Mouse (Mus musculus) limb, embryonic 15.5 days (tissue): ENCODE data around the gene Dnajb13. TPM values are rescaled to one million over a fixed set of nuclear protein-coding genes. Genes with fewer than 3 reads are reported as not detected.
A peak's percentile ranks its signal among the peaks of the same experiment; 100 is the strongest.
"Not testable (repeated sequence)": the region's sequence is repeated elsewhere in the genome, so short reads cannot be mapped to it uniquely, and the experiment has no call there.

Experiments
- ATAC-seq: fragments of 200-750 bp; cut with Nextera tagmentation; 2 replicates; pipeline ENCODE4 v1.8.0; 2017; ENCODE audit warnings: low read depth, moderate TSS enrichment; ENCODE audit not compliant: insufficient number of reproducible peaks, low FRiP score, low TSS enrichment
- H3K27ac ChIP-seq: fragments of 300-500 bp; sonication (generic); 2 replicates; pipeline ENCODE4 v1.5.1; 2015; ENCODE audit warnings: moderate library complexity, mild to moderate bottlenecking, inconsistent platforms
- H3K27me3 ChIP-seq: fragments of 300-500 bp; sonication (generic); 2 replicates; pipeline ENCODE4 v1.6.1; 2015; ENCODE audit warnings: inconsistent platforms
- H3K36me3 ChIP-seq: fragments of 300-500 bp; sonication (generic); 2 replicates; pipeline ENCODE4 v1.6.1; 2015; ENCODE audit warnings: inconsistent platforms
- H3K4me1 ChIP-seq: fragments of 300-500 bp; sonication (generic); 2 replicates; pipeline ENCODE4 v1.6.1; 2015; ENCODE audit warnings: inconsistent platforms
- H3K4me2 ChIP-seq: fragments of 300-500 bp; sonication (generic); 2 replicates; pipeline ENCODE4 v1.6.1; 2015; ENCODE audit warnings: mild to moderate bottlenecking, inconsistent platforms
- H3K4me3 ChIP-seq: fragments of 300-500 bp; sonication (generic); 2 replicates; pipeline ENCODE4 v1.5.1; 2015; ENCODE audit warnings: mild to moderate bottlenecking, inconsistent platforms
- H3K9ac ChIP-seq: fragments of 300-500 bp; sonication (generic); 2 replicates; pipeline ENCODE4 v1.6.1; 2015; ENCODE audit warnings: inconsistent platforms
- H3K9me3 ChIP-seq: fragments of 300-500 bp; sonication (generic); 2 replicates; pipeline ENCODE4 v1.6.1; 2016; ENCODE audit warnings: inconsistent platforms
- WGBS: fragments of 180-500 bp; shearing (Covaris S2); methylation state at CpG from one replicate; pipeline ENCODE4 v1.1.7; 2015; 5-methylcytosine and 5-hydroxymethylcytosine counted together
- polyA plus RNA-seq: library from polyadenylated mRNA; unstranded; fragments of >200 nt; fragmentation: Nextera tagmentation; extraction: Ambion mirVana; gene quantifications from 2 replicates; pipeline ENCODE4 v1.2.1, GENCODE M21; 2015

Dnajb13 gene
- polyA plus RNA-seq, 1 experiment from 2014 or later: 0.27 TPM

- peak overlapping the region; percentile 86 for H3K4me2 ChIP-seq
- peak overlapping the region; percentile 49 for H3K4me3 ChIP-seq
- H3K4me1 ChIP-seq: peaks cover 45% of the 10 kb centered on the region
- ATAC-seq: no peak
- 28% methylated on average over 11 of the region's 11 CpGs for WGBS
- H3K27ac ChIP-seq: peak overlapping the region; percentile 61
- no peaks in the 10 kb centered on the region for H3K27me3 ChIP-seq
- no peak overlapping the region for H3K9ac ChIP-seq
- peaks cover 24% of the 10 kb centered on the region for H3K36me3 ChIP-seq
- no peaks in the 10 kb centered on the region for H3K9me3 ChIP-seq
Observed at GRCm38 (mm10) chr7:100495581-100496251, 19.0 kb downstream of the Dnajb13 start.

GRCm38 (mm10) chr7:100495042-100495441, 19.7 kb downstream of the Dnajb13 start:
- no peaks in the 10 kb centered on the region for H3K27me3 ChIP-seq
- WGBS: 20% methylated on average over 8 of the region's 8 CpGs
- peak overlapping the region; percentile 49 for H3K4me3 ChIP-seq
- H3K36me3 ChIP-seq: peaks cover 24% of the 10 kb centered on the region
- H3K4me1 ChIP-seq: peaks cover 41% of the 10 kb centered on the region
- H3K27ac ChIP-seq: peak overlapping the region; percentile 61
- ATAC-seq: no peak
- peak overlapping the region; percentile 86 for H3K4me2 ChIP-seq
- H3K9me3 ChIP-seq: no peaks in the 10 kb centered on the region
- no peak overlapping the region for H3K9ac ChIP-seq

- peaks cover 21% of the 10 kb centered on the region for H3K36me3 ChIP-seq
- ATAC-seq: no peak
- 0 out of 2 replicates have a peak overlapping the region, but pooled peaks have one; percentile 15 for H3K9ac ChIP-seq
- no peaks in the 10 kb centered on the region for H3K9me3 ChIP-seq
- 0 out of 2 replicates have a peak overlapping the region, but pooled peaks have one; percentile 30 for H3K27ac ChIP-seq
- H3K4me1 ChIP-seq: peaks cover 41% of the 10 kb centered on the region
- WGBS: 80% methylated on average over 7 of the region's 7 CpGs
- peak overlapping the region; percentile 86 for H3K4me2 ChIP-seq
- peak overlapping the region; percentile 49 for H3K4me3 ChIP-seq
- H3K27me3 ChIP-seq: no peaks in the 10 kb centered on the region
Observed at GRCm38 (mm10) chr7:100494415-100494831, 20.3 kb downstream of the Dnajb13 start.

GRCm38 (mm10) chr7:100493484-100494414, 21.0 kb downstream of the Dnajb13 start:
- Histone ChIP-seq H3K36me3 (peaks cover 16% of the 10 kb centered on the region), H3K27me3 (no peaks in the 10 kb centered on the region), H3K27ac (peak overlapping the region; percentile 61; the same call in 1 of the 2 replicates), H3K4me3 (peak overlapping the region; percentile 49), H3K4me1 (peaks cover 41% of the 10 kb centered on the region), H3K4me2 (peak overlapping the region; percentile 86), H3K9ac (0 out of 2 replicates have a peak overlapping the region, but pooled peaks have one; percentile 15), H3K9me3 (no peaks in the 10 kb centered on the region)
- no peak for ATAC-seq
- WGBS: 29% methylated on average over 19 of the region's 19 CpGs

GRCm38 (mm10) chr7:100493117-100493483, 21.7 kb downstream of the Dnajb13 start, which contains the start of gene Ucp2:
Gene Ucp2 (plus strand): TSS chr7:100493337.
- Histone ChIP-seq H3K9ac (peak within 1 kb of the TSS; percentile 27; the same call in 1 of the 2 replicates), H3K27ac (peak within 1 kb of the TSS; percentile 61; the same call in 1 of the 2 replicates), H3K4me2 (peak within 1 kb of the TSS; percentile 86), H3K27me3 (no peaks in the 10 kb centered on the region), H3K9me3 (no peaks in the 10 kb centered on the region), H3K4me3 (peak within 1 kb of the TSS; percentile 49), H3K36me3 (peaks cover 9% of the 10 kb centered on the region), H3K4me1 (peaks cover 41% of the 10 kb centered on the region)
- under 1% methylated on average over 27 of the region's 27 CpGs for WGBS
- no peak; the same call in 1 of the 2 replicates for ATAC-seq

- Histone ChIP-seq H3K9ac (peak overlapping the region; percentile 27; the same call in 1 of the 2 replicates), H3K27me3 (no peaks in the 10 kb centered on the region), H3K4me2 (peak overlapping the region; percentile 86), H3K4me3 (peak overlapping the region; percentile 49), H3K36me3 (peaks cover 4% of the 10 kb centered on the region), H3K27ac (peak overlapping the region; percentile 61; the same call in 1 of the 2 replicates), H3K4me1 (peaks cover 41% of the 10 kb centered on the region), H3K9me3 (no peaks in the 10 kb centered on the region)
- no peak for ATAC-seq
- 3% methylated on average over 35 of the region's 36 CpGs for WGBS
Observed at GRCm38 (mm10) chr7:100492391-100493116, 22.2 kb downstream of the Dnajb13 start.

GRCm38 (mm10) chr7:100488474-100489048, 26.2 kb downstream of the Dnajb13 start:
- Histone ChIP-seq H3K9ac (no peak overlapping the region), H3K4me1 (peaks cover 13% of the 10 kb centered on the region), H3K36me3 (no peaks in the 10 kb centered on the region), H3K4me3 (no peak overlapping the region), H3K27me3 (no peaks in the 10 kb centered on the region), H3K4me2 (no peak overlapping the region), H3K9me3 (no peaks in the 10 kb centered on the region), H3K27ac (no peak overlapping the region)
- WGBS: 31% methylated on average over 10 of the region's 10 CpGs
- no peak for ATAC-seq

GRCm38 (mm10) chr7:100487301-100487700, 27.5 kb downstream of the Dnajb13 start:
- no peak overlapping the region for H3K27ac ChIP-seq
- WGBS: 53% methylated on average over 2 of the region's 2 CpGs
- no peak for ATAC-seq

GRCm38 (mm10) chr7:100484493-100484892, 30.3 kb downstream of the Dnajb13 start:
- Histone ChIP-seq H3K4me2 (no peak overlapping the region), H3K27ac (no peak overlapping the region), H3K9ac (no peak overlapping the region), H3K9me3 (no peaks in the 10 kb centered on the region), H3K4me3 (no peak overlapping the region), H3K27me3 (no peaks in the 10 kb centered on the region), H3K36me3 (no peaks in the 10 kb centered on the region), H3K4me1 (0 out of 2 replicates have a peak, but pooled peaks cover 2% of the 10 kb centered on the region)
- 72% methylated on average over 5 of the region's 5 CpGs for WGBS
- ATAC-seq: no peak

More at GRCm38 (mm10) chr7:100487301-100487700, 27.5 kb downstream of the Dnajb13 start:
- Histone ChIP-seq H3K36me3 (no peaks in the 10 kb centered on the region), H3K4me3 (no peak overlapping the region), H3K4me1 (0 out of 2 replicates have a peak, but pooled peaks cover under 1% of the 10 kb centered on the region), H3K4me2 (no peak overlapping the region), H3K27me3 (no peaks in the 10 kb centered on the region), H3K9me3 (no peaks in the 10 kb centered on the region), H3K9ac (no peak overlapping the region)

GRCm38 (mm10) chr7:100482046-100482445, 32.7 kb downstream of the Dnajb13 start:
- H3K4me3 ChIP-seq, H3K9me3 ChIP-seq, ATAC-seq, H3K4me1 ChIP-seq, H3K36me3 ChIP-seq, H3K27ac ChIP-seq, H3K9ac ChIP-seq, H3K27me3 ChIP-seq, H3K4me2 ChIP-seq: not testable (repeated sequence)
- 72% methylated on average over 2 of the region's 2 CpGs for WGBS

- H3K27ac ChIP-seq: no peak overlapping the region
- no peak overlapping the region for H3K4me2 ChIP-seq
- no peaks in the 10 kb centered on the region for H3K27me3 ChIP-seq
- no peaks in the 10 kb centered on the region for H3K36me3 ChIP-seq
- no peak overlapping the region for H3K4me3 ChIP-seq
- ATAC-seq: no peak
- no peaks in the 10 kb centered on the region for H3K9me3 ChIP-seq
- WGBS: 80% methylated on average over 17 of the region's 17 CpGs
- no peak overlapping the region for H3K9ac ChIP-seq
- 0 out of 2 replicates have a peak, but pooled peaks cover 2% of the 10 kb centered on the region for H3K4me1 ChIP-seq
Observed at GRCm38 (mm10) chr7:100480175-100480574, 34.6 kb downstream of the Dnajb13 start.
